Mouse (Mus musculus) cerebellum, postnatal 36 days (tissue): ENCODE data around the gene Fhit.
"Not testable (repeated sequence)": the region's sequence is repeated elsewhere in the genome, so short reads cannot be mapped to it uniquely, and the experiment has no call there.

Experiments used
- DNase-seq, 2 experiments: peaks; one replicate each; pipeline ENCODE4 v3.0.0; 2021 to 2022; ENCODE audit warnings: mixed read lengths in 2 of 2

Gene Fhit

DNA sequence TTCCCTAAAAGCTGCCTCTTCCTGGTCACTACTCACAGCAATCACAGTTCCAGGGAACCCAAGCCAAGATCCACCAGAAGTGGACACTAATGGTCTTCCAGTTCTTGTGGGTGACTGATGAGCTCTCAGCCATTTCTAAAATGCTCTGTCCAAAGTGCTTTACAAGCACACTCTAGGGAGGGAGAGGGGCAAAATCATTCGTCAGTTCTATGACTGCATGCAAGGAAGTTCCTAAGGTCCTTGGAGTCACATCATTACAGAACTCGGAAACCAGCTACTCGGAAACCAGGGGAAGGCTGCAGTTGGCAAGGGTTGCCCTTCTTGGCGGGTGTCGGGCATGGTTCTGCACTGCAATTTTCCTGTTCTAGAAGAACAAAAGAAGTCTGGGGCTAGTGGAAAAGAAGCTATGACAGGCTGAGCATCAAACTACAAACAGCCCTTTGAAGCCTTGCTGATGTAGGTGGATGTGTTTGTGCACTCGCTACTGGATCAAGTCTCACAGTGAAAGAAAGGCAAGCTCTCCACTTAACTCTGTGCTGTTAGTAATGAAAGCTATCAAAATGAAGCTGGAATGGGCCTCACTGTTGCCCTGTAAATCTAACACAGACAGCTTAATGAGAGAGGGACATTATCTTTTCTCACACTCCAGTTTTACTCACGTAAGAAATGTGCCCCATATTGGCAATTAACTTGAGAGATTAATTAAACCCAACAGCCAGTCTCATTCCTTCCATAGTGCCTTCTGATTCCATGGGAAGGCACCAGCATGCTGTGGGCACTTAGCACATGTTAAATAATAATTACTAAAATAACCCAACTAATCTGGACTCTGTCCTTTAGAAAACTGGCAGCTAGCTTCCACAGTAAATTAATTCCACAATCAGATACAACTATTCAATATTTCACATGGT is 243.7 kb downstream of the Fhit start:
- DNase-seq: no peak

DNA sequence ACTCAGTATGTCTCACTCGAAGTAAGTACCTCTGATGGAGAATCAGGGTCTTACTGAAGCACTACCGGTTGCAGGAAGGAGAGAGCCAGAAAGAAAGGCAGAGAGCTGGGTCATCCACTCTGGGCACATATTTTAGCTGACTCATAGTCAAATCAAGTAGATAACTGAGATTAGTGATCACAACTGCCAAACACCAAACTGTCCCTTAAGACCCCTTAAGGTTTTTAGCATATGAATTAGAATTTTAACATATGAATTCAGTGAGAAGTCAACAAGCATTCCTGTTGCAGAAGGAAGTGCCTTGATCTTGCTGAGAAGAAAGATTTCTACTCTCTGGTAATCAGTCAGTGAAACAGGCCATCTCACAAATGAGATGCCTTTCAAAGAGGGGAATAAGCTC is 253.8 kb downstream of the Fhit start:
- no peak for DNase-seq

DNA sequence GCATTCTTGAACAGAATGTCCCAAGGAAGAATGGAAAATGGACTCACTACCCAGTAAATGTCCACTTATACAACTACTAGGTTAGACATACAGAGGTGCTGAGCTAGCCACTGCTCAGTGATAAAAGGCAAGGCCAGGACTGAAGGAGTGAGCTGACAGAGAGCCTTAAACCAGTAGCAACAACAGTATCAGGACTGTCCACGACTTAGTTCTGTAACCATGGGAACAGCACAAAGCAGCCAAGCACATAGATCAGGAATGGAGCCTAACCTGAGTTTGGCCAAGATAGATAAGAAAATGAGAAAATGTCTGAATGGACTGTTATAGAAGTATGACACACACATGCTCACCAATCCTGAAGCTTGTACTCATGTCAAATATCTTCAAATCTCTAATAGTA is 279.1 kb downstream of the Fhit start:
- DNase-seq: no peak

DNA sequence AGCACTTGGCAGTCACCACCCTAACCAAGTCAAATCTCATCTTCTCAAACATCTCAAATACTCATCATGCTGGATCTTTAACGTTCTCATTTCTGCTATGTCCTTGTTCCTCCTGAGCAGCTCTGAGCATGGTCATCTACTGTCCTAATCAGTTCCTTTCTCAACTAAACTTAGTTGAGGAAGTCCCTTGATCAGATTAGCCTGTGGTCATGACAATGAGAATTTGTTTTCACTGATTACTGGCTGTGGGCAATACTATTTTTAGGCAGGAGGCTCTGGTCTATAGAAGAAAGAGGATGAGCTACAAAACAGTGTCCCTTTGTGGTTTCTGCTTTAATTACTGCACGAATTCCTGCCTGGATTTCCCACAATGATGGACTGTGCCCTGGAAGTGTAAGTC is 281.1 kb downstream of the Fhit start:
- no peak for DNase-seq

DNA sequence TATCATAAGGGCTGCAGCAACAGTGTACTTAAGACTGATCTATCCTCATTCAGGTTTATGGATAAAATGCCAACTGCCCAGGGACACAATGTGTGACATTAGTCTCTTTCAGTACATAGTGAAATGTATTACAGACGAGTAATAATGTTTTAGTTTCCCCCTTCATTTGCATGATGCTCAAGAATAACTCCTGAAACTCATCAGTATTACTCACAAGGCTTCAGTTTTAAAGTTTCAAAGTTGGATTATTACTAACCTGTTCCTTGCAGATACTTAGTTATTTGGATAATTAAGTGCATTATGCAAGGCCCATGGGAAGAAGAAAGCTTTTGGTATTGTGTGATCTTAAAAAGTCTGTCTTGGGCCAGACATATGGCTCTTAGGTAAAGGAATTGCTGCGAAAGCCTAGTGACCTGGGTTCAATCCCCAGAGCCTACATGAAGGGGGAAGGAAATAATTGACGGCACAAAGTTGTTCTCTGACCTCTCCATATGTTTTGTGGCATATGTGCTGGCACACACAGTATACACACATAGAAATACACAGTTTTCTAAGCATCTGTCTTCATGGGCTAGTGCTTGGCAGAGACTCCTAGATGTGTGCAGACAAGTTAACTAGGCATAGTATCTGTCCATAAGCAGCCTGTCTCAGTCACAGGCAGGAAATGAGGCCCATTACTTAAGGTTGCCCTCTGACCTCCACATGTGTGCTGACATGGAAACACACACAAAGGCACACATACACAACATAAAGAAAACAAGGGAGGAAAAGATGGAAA is 287.1 kb downstream of the Fhit start:
- no peak for DNase-seq

DNA sequence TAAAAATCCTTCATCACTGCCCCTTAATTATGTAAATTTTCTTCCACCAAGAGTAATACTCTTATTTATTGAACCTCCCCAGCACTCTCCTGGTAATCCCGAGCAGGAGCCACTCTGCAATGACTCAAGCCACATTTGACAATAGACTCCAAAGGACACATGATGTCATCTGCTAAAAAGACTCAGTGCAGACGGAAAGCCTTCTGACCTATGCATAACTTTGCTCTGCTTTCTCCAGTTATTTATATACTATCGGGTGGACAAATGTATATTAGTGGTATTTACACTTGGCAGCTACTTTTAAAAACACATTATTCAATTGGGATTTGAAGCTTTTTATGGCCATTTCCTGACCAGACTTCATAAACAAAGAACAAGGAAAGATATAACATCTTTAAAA is 304.2 kb downstream of the Fhit start:
- no peak for DNase-seq

DNA sequence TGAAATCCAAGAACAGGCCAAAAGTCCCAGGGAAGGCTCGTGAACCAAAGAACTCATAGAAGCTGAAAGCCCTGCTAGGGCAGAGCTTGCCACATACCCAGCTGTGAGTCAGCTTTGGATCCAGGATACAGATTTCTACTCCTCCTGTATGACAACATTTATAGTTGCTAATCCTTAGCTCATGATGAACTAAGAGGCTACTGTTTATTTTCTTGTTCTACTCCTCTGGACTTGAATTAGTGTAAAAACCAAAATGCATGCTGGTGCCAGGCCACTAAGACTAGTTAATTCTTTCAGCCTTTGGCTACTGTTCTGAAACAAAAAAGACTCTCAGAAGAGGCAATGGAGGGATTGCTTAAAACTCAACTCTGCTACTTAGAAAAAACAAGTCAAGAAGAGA is 309.9 kb downstream of the Fhit start:
- no peak for DNase-seq

DNA sequence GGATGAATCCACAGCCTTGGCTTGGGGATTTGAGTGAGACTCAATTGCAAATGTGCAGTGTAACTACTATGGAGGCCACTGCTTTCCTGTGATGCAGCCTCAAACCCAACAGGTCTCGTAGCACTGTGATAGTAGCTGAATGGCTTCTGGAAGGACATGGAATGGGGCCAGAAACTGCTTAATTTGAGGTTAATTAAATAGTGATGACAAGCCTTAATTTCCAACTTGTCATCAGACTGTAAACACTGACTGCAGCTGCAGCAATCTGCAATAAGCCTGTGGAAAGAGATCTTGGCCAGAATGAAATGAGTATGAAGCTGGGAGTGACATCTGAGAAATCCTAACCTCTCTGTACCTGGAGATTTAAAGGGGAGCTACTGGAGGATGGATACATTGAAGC is 325.8 kb downstream of the Fhit start:
- no peak for DNase-seq

DNA sequence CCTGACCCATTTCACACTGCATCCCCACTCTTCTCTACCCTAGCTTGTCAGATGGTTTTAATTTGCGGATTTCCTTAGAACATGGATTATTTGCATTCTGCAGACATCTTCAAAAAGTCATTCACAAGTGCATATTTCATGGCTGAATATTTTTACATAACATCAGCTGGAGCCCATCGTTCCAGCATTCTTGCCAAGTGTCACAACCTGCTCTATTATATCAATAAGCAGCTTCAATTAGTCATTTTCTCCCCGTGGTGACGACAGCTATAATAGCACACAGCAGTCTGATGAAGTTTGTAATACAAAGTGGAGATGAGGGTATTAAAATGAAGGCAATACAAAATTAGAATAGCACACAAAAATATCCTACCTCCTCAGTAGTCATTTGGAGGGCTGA is 337.0 kb downstream of the Fhit start:
- DNase-seq: no peak

DNA sequence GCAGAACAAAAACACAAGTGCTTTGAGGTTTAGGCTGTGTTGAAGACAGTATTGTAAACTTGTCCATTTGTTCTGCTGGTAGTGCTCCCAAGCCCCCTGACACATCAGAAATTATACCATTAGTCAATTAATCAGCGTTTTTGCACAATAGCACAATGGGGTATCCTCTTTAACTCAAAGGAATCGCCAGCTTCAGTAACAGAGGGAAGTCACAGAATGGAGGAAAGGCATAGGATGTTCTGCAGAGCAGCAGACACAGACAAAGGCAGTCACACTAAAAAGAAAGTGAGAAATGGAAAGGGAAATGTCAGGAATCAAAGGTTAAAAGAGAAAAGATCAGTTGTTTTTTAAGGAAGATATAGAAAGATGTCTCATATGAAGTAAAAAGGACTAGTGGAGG is 348.3 kb downstream of the Fhit start:
- DNase-seq: no peak

DNA sequence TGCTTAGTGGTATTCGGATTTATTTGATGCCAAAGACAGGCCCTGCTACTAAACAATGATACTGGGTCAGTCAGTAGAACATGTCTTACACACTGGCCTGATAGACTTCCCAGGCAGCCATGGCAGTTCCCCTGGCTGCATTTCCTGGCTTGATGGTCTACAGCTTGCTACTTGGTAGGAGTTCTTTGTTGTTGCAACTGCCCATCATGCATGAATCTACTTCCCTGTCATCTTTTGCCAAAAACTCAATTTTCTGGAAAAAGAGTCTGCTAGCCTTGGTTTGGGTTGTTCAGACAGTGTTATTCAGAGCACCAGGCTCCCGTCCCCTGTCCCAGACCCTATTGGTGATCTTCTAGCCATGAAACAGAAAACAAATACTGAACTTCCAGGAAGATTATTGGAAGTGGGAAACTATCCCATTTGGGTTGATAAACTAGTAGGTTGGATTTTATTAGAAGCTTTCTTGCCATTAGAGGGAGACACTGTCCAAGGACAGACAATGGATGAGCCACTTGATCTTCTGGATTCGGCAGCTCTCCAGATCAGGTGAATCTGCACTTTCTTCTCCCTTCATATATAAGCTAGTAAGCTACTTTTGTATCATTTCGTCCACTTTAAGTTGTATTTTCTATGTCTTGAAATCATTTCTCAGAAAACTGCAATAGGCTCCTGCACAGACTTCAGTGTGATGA is 363.2 kb downstream of the Fhit start:
- DNase-seq: no peak

DNA sequence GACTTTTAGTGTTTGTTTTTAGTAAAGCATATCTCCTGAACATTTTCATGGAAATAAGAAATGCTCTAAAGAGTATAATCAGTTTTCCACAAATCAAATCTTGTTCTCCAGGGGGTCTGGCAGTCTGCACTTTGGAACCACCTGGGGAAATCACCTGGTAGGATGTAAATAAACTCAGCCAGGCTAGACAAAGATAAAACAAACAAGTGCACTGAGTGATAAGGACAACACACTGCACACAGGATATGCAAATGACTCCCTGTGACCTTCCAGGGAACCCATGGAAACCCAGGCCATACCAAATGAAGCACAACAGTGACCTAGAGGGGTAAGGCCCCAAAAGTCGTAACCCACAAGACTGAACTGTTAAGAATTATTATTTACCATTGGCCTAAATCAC is 364.2 kb downstream of the Fhit start:
- no peak for DNase-seq

DNA sequence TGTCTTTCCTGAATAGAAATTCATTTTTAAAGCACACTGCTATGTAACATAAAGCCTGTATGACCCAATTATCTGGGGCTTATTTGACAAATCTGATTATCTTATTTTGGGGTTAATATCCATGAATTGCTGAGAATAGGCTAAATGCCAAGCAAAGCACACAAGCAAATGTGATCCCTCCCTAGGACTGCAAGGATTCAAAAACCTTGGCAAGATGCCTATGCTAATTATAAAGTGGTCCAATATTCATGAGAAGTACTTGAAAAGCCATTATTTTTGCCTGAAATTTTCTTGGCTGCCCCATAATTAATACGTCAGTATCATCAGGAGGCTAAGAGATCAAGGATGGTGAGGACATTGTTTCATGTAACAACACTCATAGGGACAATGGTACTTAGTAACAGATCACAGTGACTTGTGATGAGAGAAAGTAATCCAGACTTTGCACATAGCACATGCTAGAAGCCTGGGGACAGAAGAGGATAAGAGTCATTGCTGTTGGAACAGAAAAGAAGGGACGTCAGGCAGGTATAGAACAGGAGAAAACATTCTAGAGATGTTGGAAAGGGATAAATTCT is 366.2 kb downstream of the Fhit start:
- no peak for DNase-seq

DNA sequence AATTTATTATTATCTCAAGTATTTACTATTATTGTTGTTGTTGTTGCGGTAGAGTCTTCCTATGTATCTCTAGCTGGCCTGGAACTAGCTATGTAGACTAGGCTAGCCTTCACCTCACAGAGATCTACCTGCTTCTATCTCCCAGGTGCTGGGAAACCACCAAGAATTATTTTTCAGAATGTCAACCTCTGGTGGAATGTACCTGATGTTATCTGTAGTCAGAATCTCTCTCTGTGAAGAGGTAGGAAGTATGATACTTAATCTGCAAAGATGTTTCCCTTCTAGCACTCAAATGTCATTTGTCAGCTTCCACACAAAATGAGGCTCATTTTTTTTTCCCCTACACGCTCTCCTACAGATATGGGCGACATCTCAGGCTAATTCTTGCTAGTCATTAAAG is 377.9 kb downstream of the Fhit start:
- no peak for DNase-seq

DNA sequence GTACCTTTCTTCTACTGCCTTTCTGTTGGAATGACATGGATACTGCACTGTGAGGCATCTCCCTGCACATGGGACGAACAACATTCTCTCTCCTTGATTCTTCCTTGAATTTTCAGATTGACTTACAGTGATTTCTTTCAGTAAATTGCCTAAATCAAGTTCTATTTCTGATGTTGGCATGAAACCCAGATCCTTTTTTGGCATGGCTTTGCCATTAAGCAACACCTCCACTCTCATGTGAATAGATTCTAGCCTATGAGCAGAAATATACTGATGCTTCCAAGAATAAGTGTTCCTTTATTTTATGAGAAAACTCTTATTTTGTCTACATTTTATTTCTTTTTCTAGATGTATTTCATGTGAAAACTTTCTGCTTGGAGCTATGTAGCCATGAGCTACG is 383.1 kb downstream of the Fhit start:
- DNase-seq: no peak

DNA sequence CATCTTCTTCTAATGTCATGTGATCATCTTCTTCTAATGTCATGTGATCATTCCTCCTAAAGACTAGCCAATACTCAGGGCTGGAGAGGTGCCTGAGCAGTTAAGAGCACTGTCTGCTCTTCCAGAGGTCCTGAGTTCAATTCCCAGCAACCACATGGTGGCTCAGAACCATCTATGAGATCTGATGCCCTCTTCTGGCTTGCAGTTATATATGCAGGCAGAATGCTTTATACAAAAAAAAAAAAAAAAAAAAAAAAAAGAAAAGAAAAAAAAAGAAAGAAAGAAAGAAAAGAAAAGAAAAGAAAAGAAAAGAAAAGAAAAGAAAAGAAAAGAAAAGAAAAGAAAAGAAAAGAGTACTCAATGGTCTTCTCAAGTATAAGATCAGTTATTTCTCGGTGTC is 407.0 kb downstream of the Fhit start:
- DNase-seq: not testable (repeated sequence)

DNA sequence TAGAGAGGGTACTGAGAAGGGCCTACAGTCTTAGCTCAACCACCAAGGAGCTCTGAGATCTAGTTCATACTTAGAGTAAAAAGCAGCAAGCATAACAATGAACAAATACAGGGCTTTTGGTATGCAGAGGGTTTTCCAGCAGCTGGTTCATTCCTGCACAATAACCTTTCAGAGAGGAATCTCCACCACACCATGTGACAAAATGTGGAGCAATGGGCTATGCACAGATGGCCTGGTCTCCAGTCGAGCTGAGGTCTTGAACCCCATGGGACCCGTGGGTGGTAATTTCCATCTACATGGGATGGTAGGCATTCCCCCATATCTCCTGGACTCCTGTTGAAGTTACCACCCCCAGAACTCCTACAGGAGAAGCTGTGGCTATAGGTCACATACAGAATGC is 423.8 kb downstream of the Fhit start:
- no peak for DNase-seq

DNA sequence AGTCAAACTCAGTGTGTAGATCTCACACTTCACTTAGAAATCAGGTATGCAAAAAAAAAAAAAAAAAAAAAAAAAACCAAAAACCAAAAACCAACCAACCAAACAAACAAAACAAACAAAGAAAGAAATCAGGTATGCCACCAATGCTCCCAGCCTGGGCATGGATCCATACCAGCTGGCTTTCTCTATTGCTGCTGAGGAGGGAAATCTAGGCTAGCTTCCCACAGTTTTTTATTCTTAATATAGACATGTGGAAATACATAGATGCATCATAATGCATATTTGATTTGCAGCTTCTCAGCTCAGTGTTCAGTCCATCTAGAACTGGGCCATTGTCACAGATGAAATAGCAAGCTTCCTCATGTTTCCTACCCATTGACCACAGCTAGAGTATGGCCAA is 439.3 kb downstream of the Fhit start:
- no peak for DNase-seq

DNA sequence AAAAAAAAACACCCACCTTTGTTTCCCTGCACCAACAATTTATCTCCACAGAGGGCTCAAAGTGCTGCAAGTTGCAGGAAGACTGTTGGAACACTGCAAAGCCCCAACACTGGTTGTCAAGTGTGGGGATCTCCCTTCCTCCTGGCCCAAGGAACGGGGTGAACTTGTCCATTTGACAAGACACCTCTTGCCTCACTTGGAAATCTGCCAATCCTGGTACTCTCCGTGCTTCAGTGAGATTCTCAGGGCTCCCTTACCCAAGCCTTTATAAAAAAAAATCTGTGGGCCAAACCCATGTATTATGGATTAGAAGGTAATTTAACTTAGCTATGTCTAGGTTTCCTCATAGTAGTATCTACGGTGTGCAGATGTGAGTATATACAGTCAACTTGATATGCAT is 448.9 kb downstream of the Fhit start:
- DNase-seq: no peak

DNA sequence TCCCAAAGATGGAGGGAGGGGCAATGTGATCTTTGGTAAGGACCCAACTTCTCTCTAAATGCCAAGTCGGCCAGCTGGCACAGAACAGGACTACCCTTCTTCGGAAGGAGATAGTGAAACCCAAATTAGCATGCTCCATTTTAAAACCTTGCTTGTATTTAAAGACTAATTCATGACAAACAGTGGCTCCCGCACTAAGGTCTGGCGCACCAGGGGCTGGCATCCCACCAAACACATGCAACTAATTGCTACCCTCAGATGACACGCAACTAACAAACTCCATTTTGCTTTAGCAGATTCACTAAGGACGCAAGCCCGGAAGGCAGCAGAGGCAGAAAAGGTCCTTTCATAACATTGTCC is 449.3 kb downstream of the Fhit start:
- DNase-seq: no peak

DNA sequence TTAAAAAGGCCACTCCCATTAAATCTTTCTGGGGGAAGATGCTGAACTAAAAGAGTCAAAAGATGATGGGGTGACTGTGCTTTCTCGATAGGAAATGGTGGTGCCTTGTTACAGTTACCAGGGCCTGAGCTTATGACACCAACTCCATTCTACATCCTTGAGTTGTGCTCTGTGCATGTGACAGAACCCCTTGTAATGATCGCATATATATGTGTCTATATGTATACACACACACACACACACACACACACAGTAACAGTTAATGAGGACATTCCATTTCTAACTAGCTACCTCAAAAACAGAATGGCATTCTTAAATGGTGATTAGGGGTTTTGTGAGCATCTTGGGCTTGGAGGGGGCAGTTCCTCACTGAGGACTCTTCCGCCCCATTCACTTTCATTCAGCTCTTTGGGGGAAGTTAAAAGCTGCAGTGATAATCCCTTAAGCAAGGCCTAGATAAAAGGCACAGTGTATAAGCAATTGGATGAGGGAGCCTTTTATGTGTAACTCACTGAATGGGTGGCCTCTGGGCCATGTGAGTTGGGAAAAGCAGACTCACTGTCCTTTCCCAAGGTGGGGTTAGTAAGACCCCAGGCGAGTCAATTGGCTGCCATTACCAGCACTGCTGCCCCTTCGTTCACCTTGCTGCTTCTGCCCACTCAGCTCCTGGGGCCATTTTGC is 449.9 kb downstream of the Fhit start:
- no peak for DNase-seq

DNA sequence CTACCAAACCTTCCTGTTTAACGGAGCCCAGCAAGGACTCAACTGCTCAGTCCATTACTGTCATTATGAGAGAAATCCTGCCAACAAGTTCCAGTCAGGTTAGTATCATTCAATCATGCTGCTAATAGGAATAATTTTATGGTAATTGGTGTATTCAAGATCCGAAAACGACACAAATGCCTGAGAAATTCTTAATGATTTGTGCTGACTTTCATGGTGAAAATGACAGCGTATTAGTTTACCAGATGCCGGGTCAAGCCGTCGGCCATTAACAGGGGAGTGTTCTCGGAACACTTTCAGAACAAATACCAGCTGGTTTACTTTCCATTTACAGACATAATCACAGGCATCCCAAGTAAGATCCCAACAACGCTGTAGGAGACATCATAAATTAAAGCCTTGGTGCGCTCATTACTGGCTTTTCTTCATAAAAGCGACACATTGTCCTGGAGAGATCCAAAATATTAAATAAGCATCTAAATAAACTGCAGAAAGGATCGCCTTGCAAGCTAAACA is 451.0 kb downstream of the Fhit start:
- no peak for DNase-seq

DNA sequence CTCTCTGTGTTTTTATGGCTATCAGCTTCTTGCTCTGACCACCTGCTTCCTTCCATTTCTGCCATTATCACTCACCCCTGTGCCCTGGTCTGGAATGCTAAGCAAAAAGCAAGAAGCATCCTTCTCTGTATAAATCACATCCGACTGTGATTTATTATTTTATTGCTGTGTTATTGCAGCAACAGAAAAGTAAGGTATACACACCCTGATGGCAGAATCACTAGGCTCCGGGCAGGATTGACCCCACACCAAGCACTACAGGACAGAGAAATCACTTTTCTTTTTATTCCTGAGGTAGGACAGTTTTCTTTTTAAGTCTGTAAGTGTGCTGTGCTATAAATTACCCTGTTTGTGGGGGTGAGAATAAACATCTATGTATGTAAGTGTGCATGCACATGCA is 460.1 kb downstream of the Fhit start:
- DNase-seq: no peak
